Mouse (Mus musculus) myocyte (in vitro differentiated cells): ENCODE data around the gene Mt3.

Experiments
- E2F4 ChIP-seq: IDR thresholded peaks from one replicate; pipeline ENCODE4 v1.6.1; 2011; ENCODE audit warnings: mild to moderate bottlenecking, control low read depth, moderate library complexity; ENCODE audit not compliant: insufficient read depth
- MAX ChIP-seq: IDR thresholded peaks from one replicate; pipeline ENCODE4 v1.6.1; 2011; ENCODE audit warnings: low read depth, mild to moderate bottlenecking, control low read depth
- MYOD1 ChIP-seq, 3 experiments: IDR thresholded peaks; one replicate each; pipeline ENCODE4 v1.6.1; 2011; ENCODE audit warnings: control low read depth in 2 of 3, low read depth in 2 of 3, mild to moderate bottlenecking in 2 of 3, moderate library complexity in 1 of 3; ENCODE audit not compliant: insufficient read length in 2 of 3, control insufficient read depth in 1 of 3
- POLR2A ChIP-seq: IDR thresholded peaks from one replicate; pipeline ENCODE4 v1.6.1; 2011; ENCODE audit warnings: low read depth, mild to moderate bottlenecking, control low read depth, moderate library complexity; ENCODE audit not compliant: insufficient read length
- REST ChIP-seq: IDR thresholded peaks from one replicate; pipeline ENCODE4 v1.6.1; 2011; ENCODE audit warnings: mild to moderate bottlenecking, control low read depth, moderate library complexity; ENCODE audit not compliant: insufficient read depth, insufficient read length
- USF1 ChIP-seq: IDR thresholded peaks from one replicate; pipeline ENCODE4 v1.6.1; 2011; ENCODE audit warnings: low read depth, mild to moderate bottlenecking, control low read depth, moderate library complexity

GRCm38 (mm10) chr8:94109835-94110234 lies 42.6 kb upstream of the Mt3 start:
- TF ChIP-seq E2F4, result no peak
- TF ChIP-seq MYOD1 (IDR thresholded peaks at IDR 0.05; ENCODE audit: control insufficient read depth in 1 of 3, insufficient read length in 2 of 3, low read depth in 2 of 3), result no peak
- TF ChIP-seq POLR2A, result no peak
- TF ChIP-seq USF1, result no peak
- no peak for TF ChIP-seq REST
- TF ChIP-seq MAX, result no peak
